Mouse (Mus musculus) left cerebral cortex, adult 2 months (tissue): ENCODE results near the gene Mgarp. TPM values are rescaled to one million over a fixed set of nuclear protein-coding genes. Genes with fewer than 3 reads are reported as not detected.
A peak's percentile ranks its signal among the peaks of the same experiment; 100 is the strongest.
"Not testable (repeated sequence)": the region's sequence is repeated elsewhere in the genome, so short reads cannot be mapped to it uniquely, and the experiment has no call there.

Experiments used
- DNase-seq, 2 experiments: peaks; one replicate each; pipeline ENCODE4 v3.0.0; 2021 to 2022; ENCODE audit warnings: low spot score in 2 of 2, mixed read lengths in 1 of 2; ENCODE audit errors: extremely low spot score in 1 of 2
- H3K27ac ChIP-seq: fragments of 200-600 bp; 2 replicates; pipeline ENCODE4 v1.8.1; 2022
- H3K4me3 ChIP-seq: fragments of 200-600 bp; 2 replicates; pipeline ENCODE4 v1.8.1; 2022
- CTCF ChIP-seq: fragments of 200-600 bp; IDR thresholded peaks from 2 replicates; pipeline ENCODE4 v1.8.1; 2022; ENCODE audit warnings: antibody characterized with exemption, mild to moderate bottlenecking, moderate library complexity
- intact Hi-C: fragments of 180-260 bp; cut with DNase I; formaldehyde crosslinking; loops from one replicate; pipeline ENCODE4 v1.15.1; 2025
- long read RNA-seq, 2 experiments: library from polyadenylated mRNA; stranded (forward); transcript quantifications; one replicate each; pipeline ENCODE4 v2.0.0; 2021; ENCODE audit warnings: borderline mapping rate in 2 of 2
- total RNA-seq, 2 experiments: library from RNA; stranded (reverse); gene quantifications; 2 replicates each; pipeline ENCODE4 v1.2.3; 2021

Gene Mgarp
- total RNA-seq = not detected
- long read RNA-seq, experiment 1 = 0 reads
- long read RNA-seq, experiment 2 = 0 reads

GRCm38 (mm10) chr3:51396219-51397068 lies at the start of gene Mgarp:
TSS of gene Mgarp (minus strand) at chr3:51396738.
- TF ChIP-seq CTCF = peak; percentile 39

GRCm38 (mm10) chr3:51434871-51435595 lies 38.5 kb upstream of the Mgarp start:
- intact Hi-C loops = no loop called here
- no peak overlapping the region for H3K4me3 ChIP-seq
- DNase-seq = no peak
- TF ChIP-seq CTCF = no peak
- no peak overlapping the region for H3K27ac ChIP-seq

More at GRCm38 (mm10) chr3:51396219-51397068, at the start of gene Mgarp:
- intact Hi-C loops = no loop called here
- peak within 1 kb of the TSS; percentile 47 for H3K4me3 ChIP-seq
- H3K27ac ChIP-seq = no peak within 1 kb of the TSS
- peak in 1 of 2 experiments; percentile 18 for DNase-seq

DNA sequence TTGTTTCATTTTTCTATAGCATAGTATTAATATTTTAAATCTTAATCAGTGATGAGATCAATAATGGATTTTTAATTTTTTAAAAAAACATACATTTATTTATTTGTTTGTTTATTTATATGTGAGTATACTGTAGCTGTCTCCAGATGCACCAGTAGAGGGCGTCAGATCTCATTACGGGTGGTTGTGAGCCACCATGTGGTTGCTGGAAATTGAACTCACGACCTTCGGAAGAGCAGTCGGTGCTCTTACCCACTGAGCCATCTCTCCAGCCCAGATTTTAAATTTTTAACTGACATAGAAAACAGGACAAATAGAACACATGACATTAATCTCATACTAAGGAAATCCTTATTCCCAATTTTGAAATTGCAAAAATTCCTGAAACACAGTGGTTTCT lies 37.8 kb upstream of the Mgarp start:
- H3K27ac ChIP-seq, H3K4me3 ChIP-seq, intact Hi-C loops, DNase-seq: not testable (repeated sequence)
- peak; percentile 8; the same call in 1 of the 2 replicates for TF ChIP-seq CTCF

- Histone ChIP-seq H3K4me3 (no peak overlapping the region), H3K27ac (no peak overlapping the region)
- TF ChIP-seq CTCF = no peak
- intact Hi-C loops = no loop called here
- no peak for DNase-seq
Measured at GRCm38 (mm10) chr3:51425394-51425793, 28.9 kb upstream of the Mgarp start.

DNA sequence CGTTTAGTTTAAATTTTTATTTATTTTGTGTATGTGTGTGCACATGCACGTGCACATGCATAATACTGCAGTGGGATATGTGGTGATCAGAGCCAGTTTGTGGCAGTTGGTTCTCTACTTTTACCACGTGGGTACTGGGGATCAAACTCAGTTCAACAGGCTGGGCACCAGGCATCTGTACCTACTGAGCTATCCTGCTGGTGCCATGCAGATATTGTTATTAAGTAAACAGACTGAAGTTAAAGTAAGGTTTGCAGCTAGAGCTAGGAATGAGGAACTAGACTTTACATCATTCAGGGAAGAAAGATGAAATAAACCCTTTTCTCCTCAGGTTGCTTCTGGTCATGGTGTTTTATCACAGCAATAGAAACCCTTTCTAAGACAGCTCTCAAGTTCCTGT lies 25.4 kb upstream of the Mgarp start:
- TF ChIP-seq CTCF = no peak
- Histone ChIP-seq H3K4me3 (no peak overlapping the region), H3K27ac (no peak overlapping the region)
- no peak for DNase-seq
- intact Hi-C loops = no loop called here

DNA sequence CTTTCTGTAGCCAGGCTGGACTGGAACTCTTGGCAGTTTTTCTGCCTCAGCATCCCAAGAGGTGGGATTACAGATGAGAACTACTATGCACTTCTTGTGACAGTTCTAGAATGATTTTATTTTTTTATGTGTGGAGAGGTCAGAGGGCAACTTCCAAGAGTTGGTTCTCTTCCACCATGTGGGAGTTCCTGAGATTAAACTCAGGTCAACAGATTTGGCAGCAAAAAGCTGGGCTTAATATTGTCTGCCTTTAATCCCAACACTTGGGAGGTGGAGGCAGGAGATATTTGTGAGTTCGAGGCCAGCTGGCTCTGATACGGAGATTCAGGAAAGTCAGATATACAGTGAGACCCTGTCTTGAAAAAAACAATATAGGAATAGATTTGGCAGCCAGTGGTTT lies 21.4 kb upstream of the Mgarp start:
- TF ChIP-seq CTCF = no peak
- Histone ChIP-seq H3K27ac (no peak overlapping the region), H3K4me3 (no peak overlapping the region)
- DNase-seq = no peak
- intact Hi-C loops = loop anchor here (5.0 kb wide), 1 partner anchor 141 kb away; no protein-coding TSS in a partner anchor

DNA sequence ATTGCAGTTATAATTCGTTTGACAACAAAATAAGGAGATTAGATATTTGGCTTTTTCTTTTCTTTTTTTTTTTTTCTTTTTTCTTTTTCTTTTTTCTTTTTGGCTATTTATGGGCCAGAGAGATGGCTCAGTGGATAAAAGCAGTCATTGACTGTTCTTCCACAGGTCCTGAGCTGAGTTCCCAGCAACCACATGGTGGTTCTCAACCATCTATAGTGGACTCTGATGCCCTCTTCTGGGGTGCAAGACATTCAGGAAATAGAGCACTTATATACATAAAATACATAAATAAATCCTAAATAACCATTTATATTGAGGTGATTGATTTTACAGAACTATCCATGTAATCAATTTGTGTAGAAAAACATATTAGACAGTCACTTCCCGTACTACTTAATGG lies 20.9 kb upstream of the Mgarp start:
- TF ChIP-seq CTCF = no peak; the same call in 1 of the 2 replicates
- intact Hi-C loops = loop anchor here (5.0 kb wide), 1 partner anchor 140 kb away; no protein-coding TSS in a partner anchor
- Histone ChIP-seq H3K4me3 (peak overlapping the region; percentile 95), H3K27ac (no peak overlapping the region)
- DNase-seq = no peak

GRCm38 (mm10) chr3:51417135-51417458 lies 20.6 kb upstream of the Mgarp start:
- no peak overlapping the region for H3K27ac ChIP-seq
- intact Hi-C loops = loop anchor here (5.0 kb wide), 1 partner anchor 140 kb away; no protein-coding TSS in a partner anchor
- no peak for TF ChIP-seq CTCF
- peak overlapping the region; percentile 95 for H3K4me3 ChIP-seq
- no peak for DNase-seq

GRCm38 (mm10) chr3:51416364-51417134 lies 20.0 kb upstream of the Mgarp start:
- intact Hi-C loops = loop anchor here (5.0 kb wide), 1 partner anchor 139 kb away; no protein-coding TSS in a partner anchor
- peak overlapping the region; percentile 84 for H3K27ac ChIP-seq
- TF ChIP-seq CTCF = no peak
- peak overlapping the region; percentile 95 for H3K4me3 ChIP-seq
- DNase-seq = peak; percentile 45 to 59

DNA sequence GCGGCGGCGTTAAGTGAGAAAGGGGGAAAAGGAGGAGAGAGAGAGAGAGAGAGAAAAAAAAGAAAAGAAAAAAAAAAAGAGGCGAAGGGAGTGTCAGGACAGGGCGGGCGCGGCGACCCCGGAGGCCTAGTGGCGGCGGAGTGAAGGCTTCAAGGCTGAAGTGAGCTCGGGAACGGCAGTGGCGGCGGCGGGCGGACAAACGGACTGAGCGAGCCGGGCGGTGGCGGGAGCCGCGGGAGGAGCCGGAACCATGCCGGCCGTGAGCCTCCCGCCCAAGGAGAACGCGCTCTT lies 19.5 kb upstream of the Mgarp start:
- TF ChIP-seq CTCF = no peak; the same call in 1 of the 2 replicates
- Histone ChIP-seq H3K27ac (peak overlapping the region; percentile 84), H3K4me3 (peak overlapping the region; percentile 95)
- intact Hi-C loops = loop anchor here (5.0 kb wide), 1 partner anchor 139 kb away; no protein-coding TSS in a partner anchor
- no peak for DNase-seq
